Mouse (Mus musculus): ENCODE measurements around the gene Ranbp6. TPM values are rescaled to one million over a fixed set of nuclear protein-coding genes. Genes with fewer than 3 reads are reported as not detected.

The Ranbp6 gene
- polyA plus RNA-seq, 1 experiment from 2014 or later = 35.8 TPM

- ATAC-seq = peak; percentile 40
- Histone ChIP-seq H3K27ac (peak overlapping the region; percentile 97), H3K27me3 (no peaks in the 10 kb centered on the region), H3K36me3 (ENCODE audit: poor library complexity, severe bottlenecking) (peaks cover 16% of the 10 kb centered on the region), H3K9me3 (replicated peaks) (no peaks in the 10 kb centered on the region), H3K4me2 (peak overlapping the region; percentile 90), H3K4me1 (peaks cover 42% of the 10 kb centered on the region), H3K4me3 (peak overlapping the region; percentile 94), H3K9ac (peak overlapping the region; percentile 92)
- WGBS = 0% methylated on average over 72 of the region's 72 CpGs
Measured at GRCm38 (mm10) chr19:29805101-29805916, 7.5 kb downstream of the Ranbp6 start.

- Histone ChIP-seq H3K4me2 (peak overlapping the region; percentile 90), H3K27me3 (no peaks in the 10 kb centered on the region), H3K27ac (no peak overlapping the region), H3K36me3 (ENCODE audit: poor library complexity, severe bottlenecking) (peaks cover 3% of the 10 kb centered on the region), H3K9me3 (replicated peaks) (no peaks in the 10 kb centered on the region), H3K4me3 (peak overlapping the region; percentile 26), H3K4me1 (peaks cover 30% of the 10 kb centered on the region), H3K9ac (peak overlapping the region; percentile 34; the same call in 1 of the 2 replicates)
- no peak for ATAC-seq
- WGBS = 56% methylated on average over 3 of the region's 3 CpGs
Measured at GRCm38 (mm10) chr19:29803946-29804345, 8.8 kb downstream of the Ranbp6 start.

DNA sequence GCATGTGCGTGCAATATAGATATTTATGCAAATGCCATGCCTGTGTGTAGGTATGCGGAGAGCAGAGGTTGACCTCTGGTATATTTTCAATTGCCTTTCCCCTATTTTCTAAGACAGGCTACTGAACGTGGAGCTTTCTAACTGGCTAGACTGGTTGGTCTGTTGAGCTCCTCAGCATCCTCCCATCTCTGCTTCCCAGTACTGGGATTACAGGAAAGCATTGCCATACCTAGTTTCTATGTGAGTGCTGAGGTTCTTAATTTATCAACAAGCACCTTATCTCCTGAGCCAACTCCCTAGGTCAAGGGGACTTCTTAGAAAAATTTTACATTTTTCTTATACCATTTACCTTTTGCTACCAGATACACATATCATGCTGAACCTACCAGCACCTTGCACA is 15.4 kb downstream of the Ranbp6 start:
- H3K36me3 ChIP-seq (ENCODE audit: poor library complexity, severe bottlenecking) = no peaks in the 10 kb centered on the region
- ATAC-seq = no peak
- no peak overlapping the region for H3K9ac ChIP-seq
- no peaks in the 10 kb centered on the region for H3K9me3 ChIP-seq (replicated peaks)
- H3K27me3 ChIP-seq = no peaks in the 10 kb centered on the region
- no peak overlapping the region for H3K4me3 ChIP-seq
- H3K4me1 ChIP-seq = peaks cover 6% of the 10 kb centered on the region; the same call in 1 of the 2 replicates
- 89% methylated on average over 3 of the region's 3 CpGs for WGBS
- H3K27ac ChIP-seq = no peak overlapping the region
- no peak overlapping the region for H3K4me2 ChIP-seq

DNA sequence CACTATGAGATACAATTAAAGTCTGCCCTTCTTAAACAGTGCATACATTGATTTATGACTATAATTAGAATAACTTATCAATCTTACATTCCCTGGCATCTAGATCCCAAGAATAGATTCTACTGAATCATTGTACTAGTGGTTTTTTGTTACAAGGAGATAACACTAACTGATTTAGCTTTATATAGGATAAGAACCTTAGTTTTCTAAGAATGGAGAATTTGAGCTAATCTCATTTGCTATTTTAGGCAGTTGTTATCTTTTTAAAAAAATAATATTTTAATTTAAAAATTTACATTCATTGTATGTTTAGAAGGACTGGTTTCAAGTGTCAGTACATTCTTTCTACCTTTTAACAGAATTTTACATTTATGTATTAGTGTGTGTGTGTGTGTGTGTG is 24.8 kb downstream of the Ranbp6 start:
- Histone ChIP-seq H3K9ac (no peak overlapping the region), H3K4me1 (no peaks in the 10 kb centered on the region), H3K4me2 (no peak overlapping the region), H3K4me3 (no peak overlapping the region), H3K36me3 (ENCODE audit: poor library complexity, severe bottlenecking) (peaks cover 14% of the 10 kb centered on the region; the same call in 1 of the 2 replicates), H3K9me3 (replicated peaks) (no peaks in the 10 kb centered on the region), H3K27ac (no peak overlapping the region), H3K27me3 (no peaks in the 10 kb centered on the region)
- no peak for ATAC-seq

DNA sequence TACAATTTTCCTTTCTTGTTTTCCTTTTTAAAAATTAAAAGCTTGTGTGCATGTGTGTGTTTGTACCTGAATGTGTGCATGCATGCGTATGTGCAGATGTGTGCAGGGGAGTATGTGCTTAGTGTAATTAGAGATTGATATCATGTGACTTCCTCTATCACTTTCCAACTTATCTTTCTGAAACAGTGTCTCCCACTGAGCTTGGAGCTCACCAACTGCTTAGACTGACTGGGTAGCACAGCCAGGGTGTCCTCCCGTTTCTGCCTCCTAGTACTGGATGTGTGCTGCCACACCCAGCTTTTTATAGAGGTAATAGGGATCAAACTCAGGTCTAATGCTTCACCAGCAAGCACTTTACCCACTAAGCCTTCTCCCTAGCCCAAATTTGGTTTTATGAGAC is 29.9 kb downstream of the Ranbp6 start:
- no peak overlapping the region for H3K4me2 ChIP-seq
- H3K9me3 ChIP-seq (replicated peaks) = no peaks in the 10 kb centered on the region
- H3K27me3 ChIP-seq = no peaks in the 10 kb centered on the region
- H3K4me1 ChIP-seq = no peaks in the 10 kb centered on the region
- 86% methylated on average over 2 of the region's 2 CpGs for WGBS
- 0 out of 2 replicates have a peak, but pooled peaks cover 14% of the 10 kb centered on the region for H3K36me3 ChIP-seq (ENCODE audit: poor library complexity, severe bottlenecking)
- H3K4me3 ChIP-seq = no peak overlapping the region
- ATAC-seq = no peak
- no peak overlapping the region for H3K27ac ChIP-seq
- no peak overlapping the region for H3K9ac ChIP-seq

Other genes starting within 250 kb of the Ranbp6 start
- gene Ermp1, start 164.6 kb downstream of the Ranbp6 start, polyA plus RNA-seq (2015; fragmentation: Nextera tagmentation; extraction: Ambion mirVana) = 6.1 and 6.3 TPM in 2 replicates
- gene Mlana, start 115.2 kb downstream of the Ranbp6 start, polyA plus RNA-seq (2015; fragmentation: Nextera tagmentation; extraction: Ambion mirVana) = not detected in 2 replicates
- 7.0 and 7.6 TPM in 2 replicates for gene 9930021J03Rik, start 7.0 kb downstream of the Ranbp6 start, polyA plus RNA-seq (2015; fragmentation: Nextera tagmentation; extraction: Ambion mirVana)
- 0.23 and 0.34 TPM in 2 replicates for gene Il33, start 112.1 kb upstream of the Ranbp6 start, polyA plus RNA-seq (2015; fragmentation: Nextera tagmentation; extraction: Ambion mirVana)
- not detected in 2 replicates for gene Trpd52l3, start 190.8 kb upstream of the Ranbp6 start, polyA plus RNA-seq (2015; fragmentation: Nextera tagmentation; extraction: Ambion mirVana)
- gene Uhrf2, start 217.5 kb upstream of the Ranbp6 start, polyA plus RNA-seq (2015; fragmentation: Nextera tagmentation; extraction: Ambion mirVana) = 73.6 and 73.8 TPM in 2 replicates